Mouse (Mus musculus) cerebellum, postnatal 36 days (tissue): ENCODE measurements around the gene Zfp120.
"Not testable (repeated sequence)": the region's sequence is repeated elsewhere in the genome, so short reads cannot be mapped to it uniquely, and the experiment has no call there.

Experiments
- DNase-seq, 2 experiments: peaks; one replicate each; pipeline ENCODE4 v3.0.0; 2021 to 2022; ENCODE audit warnings: mixed read lengths in 2 of 2

The Zfp120 gene

GRCm38 (mm10) chr2:150136435-150136897, at the start of gene Zfp120:
TSS of gene Zfp120 (minus strand) at chr2:150136708.
- DNase-seq: peak; percentile 78 to 85

GRCm38 (mm10) chr2:150181570-150181999, 45.1 kb upstream of the Zfp120 start, which contains the start of gene Gm14139:
TSS of gene Gm14139 (plus strand) at chr2:150181755.
- DNase-seq: not testable (repeated sequence)

- not testable (repeated sequence) for DNase-seq
These were observed 44.5 kb upstream of the Zfp120 start for GRCm38 (mm10) chr2:150181046-150181445.

GRCm38 (mm10) chr2:150179579-150179978, 43.1 kb upstream of the Zfp120 start, which contains the start of gene Gm10770:
TSS of gene Gm10770 (minus strand) at chr2:150179679.
- not testable (repeated sequence) for DNase-seq

- DNase-seq: no peak
These were observed 37.3 kb upstream of the Zfp120 start for GRCm38 (mm10) chr2:150173833-150174232.

GRCm38 (mm10) chr2:150166703-150167102, 30.2 kb upstream of the Zfp120 start:
- no peak for DNase-seq

- DNase-seq: no peak
These were observed 3.7 kb downstream of the Zfp120 start for GRCm38 (mm10) chr2:150132773-150133172.

GRCm38 (mm10) chr2:150132002-150132401, 4.5 kb downstream of the Zfp120 start:
- not testable (repeated sequence) for DNase-seq

- no peak for DNase-seq
These were observed 25.1 kb downstream of the Zfp120 start for GRCm38 (mm10) chr2:150111247-150111912.

GRCm38 (mm10) chr2:150099618-150100017, 36.9 kb downstream of the Zfp120 start:
- DNase-seq: peak in 1 of 2 experiments; percentile 17
